ENCODE assay signal across 8 mouse cellular contexts in genomic region chr9:111289832-111290339, GRCm38 (mm10). TPM values are rescaled to one million over a fixed set of nuclear protein-coding genes. Genes with fewer than 3 reads are reported as not detected.
A peak's percentile ranks its signal among the peaks of the same experiment; 100 is the strongest.
DNase-seq lines count a peak whose midpoint lies in the region; ATAC-seq and TF ChIP-seq lines count a peak whose summit lies in the region.

No protein-coding gene starts in this region.

- DNase-seq in forebrain, embryonic 14.5 days (ENCODE audit: low spot score), result peak; percentile 78
- peak; percentile 91 to 95 for DNase-seq in heart, postnatal 14 days
- peak; percentile 97 for DNase-seq in layer of hippocampus, adult 11-12 months (ENCODE audit: low spot score)
- DNase-seq in liver, postnatal 0 days, result peak; percentile 94
- peak; percentile 60 for DNase-seq in telencephalon, adult 2 months (ENCODE audit: low read depth, low spot score)

- no peak for TF ChIP-seq EP300 in ES-Bruce4 (IDR thresholded peaks at IDR 0.05; ENCODE audit: insufficient read depth, low read depth, low read length)
- no peak for TF ChIP-seq EP300 in liver, postnatal 0 days (IDR thresholded peaks at IDR 0.05; ENCODE audit: low read depth)

- TF ChIP-seq CTCF in ES-Bruce4 (IDR thresholded peaks at IDR 0.05; ENCODE audit: low read depth, low read length), result peak; percentile 100
- TF ChIP-seq CTCF in liver, postnatal 0 days (IDR thresholded peaks at IDR 0.05; ENCODE audit: low read depth), result peak; percentile 100

- TF ChIP-seq POLR2A in ES-Bruce4 (IDR thresholded peaks at IDR 0.05; ENCODE audit: insufficient read depth, low read length), result no peak

- peaks cover under 1% of the 10 kb centered on the region for H3K4me1 ChIP-seq in ES-Bruce4 (ENCODE audit: control insufficient read depth, insufficient read depth, low read length)
- no peaks in the 10 kb centered on the region; the same call in 1 of the 2 replicates for H3K4me1 ChIP-seq in forebrain, embryonic 14.5 days (ENCODE audit: control insufficient read depth, insufficient read depth, low read length)
- peaks cover 5% of the 10 kb centered on the region for H3K4me1 ChIP-seq in liver, postnatal 0 days (ENCODE audit: insufficient read depth)
- H3K4me1 ChIP-seq in neural tube, embryonic 13.5 days (replicated peaks), result peaks cover 5% of the 10 kb centered on the region

- intact Hi-C loops in heart, postnatal 14 days (cut with DNase I), result loop anchor here (2.0 kb wide), 1 partner anchor 189 kb away; no protein-coding TSS in a partner anchor

- H3K9me3 ChIP-seq in ES-Bruce4 (replicated peaks; ENCODE audit: control insufficient read depth, insufficient read depth, low read length, poor library complexity, severe bottlenecking), result no peaks in the 10 kb centered on the region
- H3K9me3 ChIP-seq in forebrain, embryonic 14.5 days (replicated peaks; ENCODE audit: control insufficient read depth, low read length), result no peaks in the 10 kb centered on the region
- H3K9me3 ChIP-seq in liver, postnatal 0 days (ENCODE audit: low read length), result no peaks in the 10 kb centered on the region
- H3K9me3 ChIP-seq in neural tube, embryonic 13.5 days, result no peaks in the 10 kb centered on the region

- no peak overlapping the region for H3K9ac ChIP-seq in ES-Bruce4 (ENCODE audit: low read depth, poor library complexity, severe bottlenecking)
- no peak overlapping the region for H3K9ac ChIP-seq in forebrain, embryonic 14.5 days (ENCODE audit: low read length)
- H3K9ac ChIP-seq in liver, postnatal 0 days (replicated peaks), result 0 out of 2 replicates have a peak overlapping the region, but pooled peaks have one; percentile 36
- no peak overlapping the region for H3K9ac ChIP-seq in neural tube, embryonic 13.5 days

- WGBS in forebrain, embryonic 14.5 days, result 16% methylated on average over 21 of the region's 21 CpGs
- 15% methylated on average over 21 of the region's 21 CpGs for WGBS in liver, postnatal 0 days (ENCODE audit: insufficient replicate concordance)
- WGBS in neural tube, embryonic 13.5 days, result 17% methylated on average over 21 of the region's 21 CpGs

- peak overlapping the region; percentile 34 for H3K27ac ChIP-seq in ES-Bruce4 (ENCODE audit: insufficient read depth, low read length)
- no peak overlapping the region for H3K27ac ChIP-seq in forebrain, embryonic 14.5 days (ENCODE audit: low read depth, low read length)
- peak overlapping the region; percentile 82 for H3K27ac ChIP-seq in liver, postnatal 0 days (ENCODE audit: low read depth)
- H3K27ac ChIP-seq in neural tube, embryonic 13.5 days (replicated peaks), result no peak overlapping the region

- H3K4me3 ChIP-seq in ES-Bruce4 (ENCODE audit: low read depth, low read length), result peak overlapping the region; percentile 44
- no peak overlapping the region for H3K4me3 ChIP-seq in forebrain, embryonic 14.5 days (ENCODE audit: low read depth, low read length)
- peak overlapping the region; percentile 9; the same call in 1 of the 2 replicates for H3K4me3 ChIP-seq in liver, postnatal 0 days (ENCODE audit: low read depth, low read length)
- H3K4me3 ChIP-seq in neural tube, embryonic 13.5 days, result no peak overlapping the region

- peak; percentile 81; the same call in 1 of the 2 replicates for ATAC-seq in cerebellum, adult (ENCODE audit: insufficient number of reproducible peaks, low FRiP score, low TSS enrichment)
- ATAC-seq in forebrain, embryonic 14.5 days, result peak; percentile 56
- ATAC-seq in liver, postnatal 0 days, result peak; percentile 91
- peak; percentile 73 for ATAC-seq in neural tube, embryonic 13.5 days (ENCODE audit: low read depth)

- no peaks in the 10 kb centered on the region for H3K36me3 ChIP-seq in ES-Bruce4 (ENCODE audit: control insufficient read depth, insufficient read depth, low read length, poor library complexity, severe bottlenecking)
- no peaks in the 10 kb centered on the region for H3K36me3 ChIP-seq in forebrain, embryonic 14.5 days (ENCODE audit: control insufficient read depth, insufficient read depth, low read length)
- no peaks in the 10 kb centered on the region for H3K36me3 ChIP-seq in liver, postnatal 0 days (replicated peaks; ENCODE audit: insufficient read depth, low read length)
- no peaks in the 10 kb centered on the region for H3K36me3 ChIP-seq in neural tube, embryonic 13.5 days

- H3K27me3 ChIP-seq in ES-Bruce4 (ENCODE audit: control insufficient read depth, insufficient read depth, low read length, poor library complexity, severe bottlenecking), result no peaks in the 10 kb centered on the region
- no peaks in the 10 kb centered on the region for H3K27me3 ChIP-seq in forebrain, embryonic 14.5 days (replicated peaks; ENCODE audit: control insufficient read depth, insufficient read depth, low read length)
- H3K27me3 ChIP-seq in liver, postnatal 0 days (ENCODE audit: insufficient read depth, low read length), result no peaks in the 10 kb centered on the region
- H3K27me3 ChIP-seq in neural tube, embryonic 13.5 days, result no peaks in the 10 kb centered on the region

- no peak overlapping the region for H3K4me2 ChIP-seq in forebrain, embryonic 14.5 days (ENCODE audit: low read length)
- H3K4me2 ChIP-seq in liver, postnatal 0 days (ENCODE audit: low read depth, low read length), result peak overlapping the region; percentile 60
- 0 out of 2 replicates have a peak overlapping the region, but pooled peaks have one; percentile 6 for H3K4me2 ChIP-seq in neural tube, embryonic 13.5 days

RNA-seq across cellular contexts. Expression of gene Epm2aip1, which starts 18.2 kb away (rescaled TPM):
- 20.1 and 20.2 TPM in 2 replicates for polyA plus RNA-seq in ES-Bruce4 (2011; ENCODE audit: insufficient read depth, insufficient read length, low read depth, missing spikeins)
- 60.5 and 73.7 TPM in 2 replicates for polyA plus RNA-seq in forebrain, embryonic 14.5 days (2014; fragmentation: Nextera tagmentation; extraction: Ambion mirVana)
- total RNA-seq in heart, postnatal 14 days (2021), result 10 to 100 TPM; 27.6 to 28.1 TPM
- 4.4 and 5.2 TPM in 2 replicates for polyA plus RNA-seq in liver, postnatal 0 days (2015; fragmentation: Nextera tagmentation; extraction: Ambion mirVana)
- 39.3 and 43.9 TPM in 2 replicates for polyA plus RNA-seq in neural tube, embryonic 13.5 days (2015; fragmentation: Nextera tagmentation; extraction: Ambion mirVana)

RNA-seq across cellular contexts. Expression of gene Mlh1, which starts 18.3 kb away (rescaled TPM):
- 73.9 and 81.9 TPM in 2 replicates for polyA plus RNA-seq in ES-Bruce4 (2011; ENCODE audit: insufficient read depth, insufficient read length, low read depth, missing spikeins)
- 30.4 and 37.0 TPM in 2 replicates for polyA plus RNA-seq in forebrain, embryonic 14.5 days (2014; fragmentation: Nextera tagmentation; extraction: Ambion mirVana)
- 10 to 100 TPM; 10.2 to 11.3 TPM for total RNA-seq in heart, postnatal 14 days (2021)
- polyA plus RNA-seq in liver, postnatal 0 days (2015; fragmentation: Nextera tagmentation; extraction: Ambion mirVana), result 9.8 and 10.1 TPM in 2 replicates
- polyA plus RNA-seq in neural tube, embryonic 13.5 days (2015; fragmentation: Nextera tagmentation; extraction: Ambion mirVana), result 24.9 and 26.5 TPM in 2 replicates

RNA-seq across cellular contexts. Expression of gene Trank1, which starts 21.7 kb away (rescaled TPM):
- 0.37 and 0.90 TPM in 2 replicates for polyA plus RNA-seq in ES-Bruce4 (2011; ENCODE audit: insufficient read depth, insufficient read length, low read depth, missing spikeins)
- 5.9 and 8.5 TPM in 2 replicates for polyA plus RNA-seq in forebrain, embryonic 14.5 days (2014; fragmentation: Nextera tagmentation; extraction: Ambion mirVana)
- total RNA-seq in heart, postnatal 14 days (2021), result not detected
- 0.02 TPM in 1 of 2 replicates, not detected in the other for polyA plus RNA-seq in liver, postnatal 0 days (2015; fragmentation: Nextera tagmentation; extraction: Ambion mirVana)
- 1.9 and 2.9 TPM in 2 replicates for polyA plus RNA-seq in neural tube, embryonic 13.5 days (2015; fragmentation: Nextera tagmentation; extraction: Ambion mirVana)

Comparison
In these comparisons a context has a peak if more than half of its experiments do, and no peak if none do; other contexts are left out.
1. H3K27ac ChIP-seq: peak in ES-Bruce4 (single experiment) and liver, postnatal 0 days (single experiment); none in forebrain, embryonic 14.5 days (single experiment) and neural tube, embryonic 13.5 days (single experiment).
2. H3K4me3 ChIP-seq: peak in ES-Bruce4 (single experiment) and liver, postnatal 0 days (single experiment); none in forebrain, embryonic 14.5 days (single experiment) and neural tube, embryonic 13.5 days (single experiment).
3. Peak in every context shown above with its lines, with median percentiles within 50 percentile points of each other: ATAC-seq and DNase-seq.